Mouse (Mus musculus) cortical plate, adult 2 months (tissue): ENCODE measurements at regions not wholly inside any gene's neighbourhood (a gene's known extent, or its start where the extent isn't known, plus 50 kb on each side); places are given as distances from the start of the nearest gene placed in this dataset.

ENCODE experiments used
- H3K27ac ChIP-seq: fragments of 200-500 bp; 2 replicates; pipeline ENCODE4 v1.5.1; 2012; ENCODE audit warnings: low read length, control low read depth, inconsistent platforms; ENCODE audit not compliant: insufficient read depth
- H3K4me1 ChIP-seq: fragments of 200-500 bp; 2 replicates; pipeline ENCODE4 v1.6.1; 2011; ENCODE audit warnings: low read length; ENCODE audit not compliant: control insufficient read depth, insufficient read depth
- H3K4me3 ChIP-seq: fragments of 200-500 bp; 2 replicates; pipeline ENCODE4 v1.5.1; 2011; ENCODE audit warnings: mild to moderate bottlenecking, low read length, control low read depth; ENCODE audit not compliant: insufficient read depth
- CTCF ChIP-seq: fragments of 200-500 bp; IDR thresholded peaks from 2 replicates; pipeline ENCODE4 v1.5.1; 2011; ENCODE audit warnings: mild to moderate bottlenecking, control low read depth, low read length; ENCODE audit not compliant: insufficient read depth; ENCODE audit errors: extremely low read depth
- POLR2A ChIP-seq: fragments of 200-500 bp; IDR thresholded peaks from 2 replicates; pipeline ENCODE4 v1.6.1; 2011; ENCODE audit warnings: mild to moderate bottlenecking, low read length, control low read depth; ENCODE audit not compliant: insufficient read depth; ENCODE audit errors: extremely low read depth

GRCm38 (mm10) chr1:142042751-142043150 is 1597.7 kb upstream of the B3galt2 start:
- TF ChIP-seq CTCF (no peak), POLR2A (no peak)
- Histone ChIP-seq H3K27ac (no peak overlapping the region), H3K4me3 (no peak overlapping the region), H3K4me1 (no peaks in the 10 kb centered on the region)

GRCm38 (mm10) chr1:142055207-142055606 is 1585.3 kb upstream of the B3galt2 start:
- Histone ChIP-seq H3K27ac (no peak overlapping the region), H3K4me1 (no peaks in the 10 kb centered on the region), H3K4me3 (no peak overlapping the region)
- TF ChIP-seq POLR2A: no peak
- TF ChIP-seq CTCF: no peak
